Mouse (Mus musculus): Measurements from ENCODE around the gene Ttyh3. TPM values are rescaled to one million over a fixed set of nuclear protein-coding genes. Genes with fewer than 3 reads are reported as not detected.
A peak's percentile ranks its signal among the peaks of the same experiment; 100 is the strongest.

Ttyh3 gene
- total and polyA plus RNA-seq, 2 experiments from 2014 or later, result 67.9 to 163 TPM

DNA sequence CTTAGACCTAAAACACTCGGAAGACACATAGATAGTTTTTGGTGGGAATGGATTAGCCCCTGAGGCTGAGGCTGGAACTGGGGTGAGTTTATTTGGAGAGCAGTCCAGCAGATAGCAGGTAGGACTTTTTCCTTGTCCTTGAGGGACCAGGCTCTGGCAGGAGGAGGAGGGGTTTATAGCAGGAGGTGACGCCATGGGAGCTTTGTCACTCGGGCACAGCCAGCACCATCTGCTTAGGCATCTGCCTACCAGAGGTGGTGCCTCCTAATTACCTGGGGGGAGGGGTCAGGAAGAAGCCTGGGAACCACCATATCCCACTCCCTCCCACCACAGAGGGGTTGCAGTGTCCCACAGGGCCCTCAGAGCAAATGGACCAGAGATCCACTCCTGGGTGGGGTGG, 43.6 kb downstream of the Ttyh3 start:
- no peak overlapping the region for H3K27ac ChIP-seq (ENCODE audit: low read depth, low read length)
- H3K4me3 ChIP-seq (ENCODE audit: low read depth, low read length), result no peak overlapping the region
- H3K9me3 ChIP-seq (ENCODE audit: low read length), result no peaks in the 10 kb centered on the region
- TF ChIP-seq CTCF (IDR thresholded peaks at IDR 0.05; ENCODE audit: low read depth), result no peak
- H3K27me3 ChIP-seq (ENCODE audit: insufficient read depth, low read length), result peaks cover 23% of the 10 kb centered on the region
- 59% methylated on average over 3 of the region's 3 CpGs for WGBS
- no peak for DNase-seq
- H3K36me3 ChIP-seq (ENCODE audit: insufficient read depth), result no peaks in the 10 kb centered on the region
- no peak for ATAC-seq
- peaks cover 4% of the 10 kb centered on the region; the same call in 1 of the 2 replicates for H3K4me1 ChIP-seq (ENCODE audit: insufficient read depth)
- H3K4me2 ChIP-seq (ENCODE audit: low read depth), result no peak overlapping the region
- H3K9ac ChIP-seq, result no peak overlapping the region

DNA sequence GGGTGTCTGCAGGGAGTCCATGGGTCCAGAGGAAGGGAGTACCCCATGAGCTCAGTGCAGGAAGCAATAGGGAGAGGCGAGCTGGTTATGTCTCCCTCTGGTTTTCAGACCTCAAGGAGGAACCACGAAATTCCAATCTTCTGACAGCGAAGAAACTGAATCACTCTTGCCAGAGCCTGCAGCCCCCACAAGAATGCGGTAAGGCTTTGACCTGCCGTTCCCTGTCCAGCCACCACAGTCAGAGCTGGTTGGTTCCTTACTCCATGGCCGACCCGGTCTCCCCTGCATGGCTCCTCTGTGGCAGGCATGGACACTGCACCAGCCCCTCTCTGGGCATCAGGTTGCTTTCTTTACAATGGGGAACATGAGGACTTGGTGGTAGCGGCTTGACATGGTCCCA, 44.4 kb downstream of the Ttyh3 start:
- Histone ChIP-seq H3K36me3 (ENCODE audit: insufficient read depth) (no peaks in the 10 kb centered on the region), H3K4me2 (ENCODE audit: low read depth) (no peak overlapping the region), H3K27me3 (ENCODE audit: insufficient read depth, low read length) (peaks cover 23% of the 10 kb centered on the region), H3K27ac (ENCODE audit: low read depth, low read length) (no peak overlapping the region), H3K9me3 (ENCODE audit: low read length) (no peaks in the 10 kb centered on the region), H3K4me1 (ENCODE audit: insufficient read depth) (peaks cover 4% of the 10 kb centered on the region; the same call in 1 of the 2 replicates), H3K9ac (no peak overlapping the region), H3K4me3 (ENCODE audit: low read depth, low read length) (no peak overlapping the region)
- WGBS, result 87% methylated on average over 8 of the region's 8 CpGs
- DNase-seq (no peak), ATAC-seq (no peak)
- no peak for TF ChIP-seq CTCF (IDR thresholded peaks at IDR 0.05; ENCODE audit: low read depth)

DNA sequence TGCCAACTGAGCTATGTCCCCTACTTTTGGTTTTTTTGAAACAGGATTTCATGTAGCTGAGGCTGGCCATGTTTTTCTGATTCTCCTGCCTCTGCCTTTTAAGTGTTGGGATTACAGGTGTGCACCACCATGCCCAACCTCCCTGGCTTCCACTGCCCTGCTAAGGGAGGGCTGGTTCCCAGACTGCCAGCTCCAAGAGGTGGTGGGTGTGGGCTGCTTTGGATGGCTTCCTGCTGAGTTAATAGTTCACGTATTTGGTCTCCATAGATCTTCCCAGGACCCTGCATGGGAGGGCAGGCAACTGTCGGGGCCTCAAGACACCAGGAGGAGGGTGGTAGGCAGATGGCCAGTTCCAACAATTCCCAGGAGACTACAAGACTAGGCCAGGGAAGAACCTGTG, 46.3 kb downstream of the Ttyh3 start:
- no peak for TF ChIP-seq CTCF (IDR thresholded peaks at IDR 0.05; ENCODE audit: low read depth)
- Histone ChIP-seq H3K9ac (no peak overlapping the region), H3K4me1 (ENCODE audit: insufficient read depth) (peaks cover 4% of the 10 kb centered on the region; the same call in 1 of the 2 replicates), H3K4me2 (ENCODE audit: low read depth) (no peak overlapping the region), H3K27me3 (ENCODE audit: insufficient read depth, low read length) (peaks cover 18% of the 10 kb centered on the region), H3K4me3 (ENCODE audit: low read depth, low read length) (no peak overlapping the region), H3K9me3 (ENCODE audit: low read length) (no peaks in the 10 kb centered on the region), H3K36me3 (ENCODE audit: insufficient read depth) (no peaks in the 10 kb centered on the region), H3K27ac (ENCODE audit: low read depth, low read length) (no peak overlapping the region)
- 66% methylated on average over 2 of the region's 2 CpGs for WGBS
- DNase-seq (no peak), ATAC-seq (no peak)

DNA sequence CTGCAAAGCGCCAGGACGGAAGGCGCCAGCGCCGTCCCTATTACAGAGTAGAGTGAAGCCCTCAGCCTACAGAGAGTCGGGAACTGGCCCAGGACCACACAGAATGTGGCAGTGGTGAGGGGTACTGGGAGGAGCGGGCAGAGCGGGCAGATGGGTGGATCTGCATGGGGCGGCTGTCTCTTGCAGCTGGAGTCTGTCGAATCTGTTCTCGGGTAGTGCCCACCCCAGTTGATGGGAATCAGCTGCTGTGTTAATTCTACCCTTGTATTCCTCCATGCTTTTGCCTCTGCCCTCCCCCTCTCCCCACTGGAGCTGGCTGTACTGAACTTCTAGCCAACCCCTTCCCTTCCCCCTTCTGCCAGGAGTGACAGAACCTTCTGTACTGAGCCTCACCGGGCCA, 47.1 kb downstream of the Ttyh3 start:
- Histone ChIP-seq H3K9me3 (ENCODE audit: low read length) (no peaks in the 10 kb centered on the region), H3K36me3 (ENCODE audit: insufficient read depth) (no peaks in the 10 kb centered on the region), H3K9ac (no peak overlapping the region), H3K27me3 (ENCODE audit: insufficient read depth, low read length) (peaks cover 12% of the 10 kb centered on the region), H3K27ac (ENCODE audit: low read depth, low read length) (no peak overlapping the region), H3K4me2 (ENCODE audit: low read depth) (no peak overlapping the region), H3K4me1 (ENCODE audit: insufficient read depth) (peaks cover under 1% of the 10 kb centered on the region; the same call in 1 of the 2 replicates), H3K4me3 (ENCODE audit: low read depth, low read length) (no peak overlapping the region)
- no peak for TF ChIP-seq CTCF (IDR thresholded peaks at IDR 0.05; ENCODE audit: low read depth)
- DNase-seq (no peak), ATAC-seq (peak; percentile 79)
- WGBS, result 64% methylated on average over 12 of the region's 12 CpGs

DNA sequence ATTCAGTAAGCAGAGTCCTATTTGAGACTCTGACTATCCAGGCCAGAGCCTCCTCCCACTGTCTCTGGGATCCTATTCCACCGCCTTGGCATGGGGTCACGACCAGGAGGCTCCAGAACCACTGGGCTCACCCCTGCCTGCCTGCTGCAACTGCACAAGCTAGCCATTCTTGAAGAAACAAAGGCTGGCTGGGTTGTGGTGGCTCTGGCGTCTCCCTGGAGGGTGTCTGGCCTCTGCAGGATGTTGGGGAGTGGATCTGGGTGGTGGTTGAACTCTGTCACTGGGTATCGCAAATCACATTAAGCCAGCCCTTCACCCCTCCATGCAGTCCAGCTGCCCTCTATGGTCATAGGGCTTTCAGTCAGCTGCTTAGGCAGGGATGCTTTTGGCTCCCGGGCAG, 48.9 kb downstream of the Ttyh3 start:
- DNase-seq (no peak), ATAC-seq (no peak)
- no peak overlapping the region for H3K4me2 ChIP-seq (ENCODE audit: low read depth)
- H3K4me1 ChIP-seq (ENCODE audit: insufficient read depth), result no peaks in the 10 kb centered on the region
- no peaks in the 10 kb centered on the region for H3K9me3 ChIP-seq (ENCODE audit: low read length)
- no peak overlapping the region for H3K4me3 ChIP-seq (ENCODE audit: low read depth, low read length)
- no peak overlapping the region for H3K27ac ChIP-seq (ENCODE audit: low read depth, low read length)
- 78% methylated on average over 5 of the region's 5 CpGs for WGBS
- TF ChIP-seq CTCF (IDR thresholded peaks at IDR 0.05; ENCODE audit: low read depth), result no peak
- no peaks in the 10 kb centered on the region for H3K27me3 ChIP-seq (ENCODE audit: insufficient read depth, low read length)
- H3K9ac ChIP-seq, result no peak overlapping the region
- no peaks in the 10 kb centered on the region for H3K36me3 ChIP-seq (ENCODE audit: insufficient read depth)

DNA sequence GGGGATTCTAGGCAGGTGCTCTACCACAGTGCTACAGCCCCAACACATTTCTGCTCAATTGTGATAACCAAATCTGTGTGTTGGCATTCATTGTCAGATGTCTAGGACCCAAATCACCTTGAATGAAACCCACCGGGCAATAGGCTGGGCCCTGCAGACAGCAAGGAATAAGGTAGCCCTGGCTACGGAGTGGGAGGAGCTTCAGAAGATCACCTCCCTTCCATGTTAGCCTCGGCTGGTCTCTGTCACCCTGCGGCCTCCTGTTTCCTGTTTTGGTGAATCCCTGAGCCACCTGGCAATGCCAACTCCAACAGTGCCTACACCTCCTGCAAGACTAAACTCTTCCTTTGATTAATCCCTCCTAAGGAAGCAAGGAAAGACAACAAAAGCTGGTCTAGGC, 51.0 kb downstream of the Ttyh3 start:
- H3K27ac ChIP-seq (ENCODE audit: low read depth, low read length), result no peak overlapping the region
- no peak overlapping the region for H3K4me2 ChIP-seq (ENCODE audit: low read depth)
- no peaks in the 10 kb centered on the region for H3K36me3 ChIP-seq (ENCODE audit: insufficient read depth)
- TF ChIP-seq CTCF (IDR thresholded peaks at IDR 0.05; ENCODE audit: low read depth), result no peak
- H3K9ac ChIP-seq, result no peak overlapping the region
- H3K9me3 ChIP-seq (ENCODE audit: low read length), result no peaks in the 10 kb centered on the region
- H3K4me1 ChIP-seq (ENCODE audit: insufficient read depth), result no peaks in the 10 kb centered on the region
- ATAC-seq, result no peak
- DNase-seq, result no peak
- no peaks in the 10 kb centered on the region for H3K27me3 ChIP-seq (ENCODE audit: insufficient read depth, low read length)
- H3K4me3 ChIP-seq (ENCODE audit: low read depth, low read length), result no peak overlapping the region
- WGBS, result 86% methylated on average over 4 of the region's 4 CpGs

DNA sequence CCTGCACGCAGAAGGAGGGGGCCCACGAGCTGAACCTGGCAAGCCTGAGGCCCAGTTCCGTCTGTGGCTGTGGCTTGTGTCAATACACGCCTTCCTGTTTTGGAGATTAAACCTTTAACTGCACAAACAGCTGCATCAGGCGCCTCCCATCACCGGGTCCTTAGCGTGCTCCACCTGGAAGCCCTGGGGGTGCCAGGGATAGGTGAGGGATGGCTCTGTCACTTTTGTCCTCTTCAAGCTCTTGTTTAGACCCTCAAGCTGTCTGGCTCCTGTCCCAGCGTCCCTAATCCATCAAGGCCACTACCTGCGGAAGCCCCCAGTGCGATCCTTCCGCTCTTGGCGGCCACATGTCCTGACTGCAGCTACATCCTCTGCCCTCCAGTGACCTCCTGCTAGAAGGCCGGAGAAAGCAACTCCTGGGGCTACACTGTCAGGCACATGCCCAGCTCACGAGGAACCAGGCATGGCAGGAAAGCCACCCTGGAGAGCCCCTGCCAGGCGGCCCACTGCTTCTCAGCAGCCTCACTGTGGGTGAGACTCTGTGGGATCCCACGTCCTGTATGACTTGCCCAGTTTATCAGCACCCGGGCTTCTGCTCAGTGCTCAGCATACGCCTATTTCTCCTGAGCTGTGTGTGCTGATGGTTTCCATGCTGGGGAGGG, 51.8 kb downstream of the Ttyh3 start:
- DNase-seq (no peak), ATAC-seq (no peak)
- no peak overlapping the region for H3K9ac ChIP-seq
- H3K4me2 ChIP-seq (ENCODE audit: low read depth), result no peak overlapping the region
- WGBS, result 77% methylated on average over 18 of the region's 18 CpGs
- H3K27ac ChIP-seq (ENCODE audit: low read depth, low read length), result no peak overlapping the region
- H3K36me3 ChIP-seq (ENCODE audit: insufficient read depth), result no peaks in the 10 kb centered on the region
- no peaks in the 10 kb centered on the region for H3K4me1 ChIP-seq (ENCODE audit: insufficient read depth)
- H3K27me3 ChIP-seq (ENCODE audit: insufficient read depth, low read length), result no peaks in the 10 kb centered on the region
- no peak for TF ChIP-seq CTCF (IDR thresholded peaks at IDR 0.05; ENCODE audit: low read depth)
- no peaks in the 10 kb centered on the region for H3K9me3 ChIP-seq (ENCODE audit: low read length)
- H3K4me3 ChIP-seq (ENCODE audit: low read depth, low read length), result no peak overlapping the region
